Mouse (Mus musculus): ENCODE results near the gene Chsy1.

Chsy1 gene

DNA sequence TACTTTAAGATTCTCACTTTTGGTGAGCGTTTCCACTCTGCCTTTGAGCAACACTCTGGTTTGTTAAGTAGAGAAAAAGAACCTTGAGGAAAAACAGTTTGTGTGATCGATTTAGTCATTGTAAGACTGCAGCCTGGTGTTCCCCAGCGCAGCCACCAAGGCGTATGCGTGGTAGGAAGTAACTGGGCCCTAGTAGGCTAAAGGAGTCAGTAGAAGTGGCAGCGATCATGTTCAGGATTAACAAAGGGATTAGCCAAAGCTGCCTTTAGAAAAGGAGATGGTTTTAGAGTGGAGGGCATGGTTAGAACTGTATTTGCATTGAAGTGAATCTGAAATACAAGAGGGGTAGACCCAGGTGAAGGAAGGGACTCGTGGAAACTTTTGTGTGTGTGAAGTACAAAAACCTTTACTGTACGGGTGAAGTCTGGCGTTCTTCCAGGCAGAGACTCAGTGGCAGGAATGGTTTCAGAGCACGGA is 1.4 kb downstream of the Chsy1 start:
- DNase-seq = no peak

DNA sequence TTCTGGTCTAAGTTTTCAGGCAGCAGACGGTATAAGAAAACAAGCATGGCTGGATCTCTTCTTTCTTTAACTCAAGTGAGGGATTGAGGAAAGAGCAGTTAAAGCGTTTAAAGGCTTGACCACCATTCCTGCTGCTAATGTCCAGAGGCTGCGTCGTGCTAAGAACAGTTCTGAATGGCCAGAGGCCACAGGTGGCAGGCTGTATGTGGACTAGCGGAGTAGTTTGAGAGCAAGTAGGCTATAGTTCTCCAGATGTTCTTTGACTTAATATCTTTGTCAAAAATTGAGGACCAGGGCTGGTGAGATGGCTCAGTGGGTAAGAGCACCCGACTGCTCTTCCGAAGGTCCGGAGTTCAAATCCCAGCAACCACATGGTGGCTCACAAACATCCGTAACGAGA is 1.9 kb downstream of the Chsy1 start:
- DNase-seq = no peak

- DNase-seq = no peak
These were observed 4.2 kb downstream of the Chsy1 start for GRCm38 (mm10) chr7:66113561-66113960.

GRCm38 (mm10) chr7:66115821-66116343 is 6.6 kb downstream of the Chsy1 start:
- no peak for DNase-seq

DNA sequence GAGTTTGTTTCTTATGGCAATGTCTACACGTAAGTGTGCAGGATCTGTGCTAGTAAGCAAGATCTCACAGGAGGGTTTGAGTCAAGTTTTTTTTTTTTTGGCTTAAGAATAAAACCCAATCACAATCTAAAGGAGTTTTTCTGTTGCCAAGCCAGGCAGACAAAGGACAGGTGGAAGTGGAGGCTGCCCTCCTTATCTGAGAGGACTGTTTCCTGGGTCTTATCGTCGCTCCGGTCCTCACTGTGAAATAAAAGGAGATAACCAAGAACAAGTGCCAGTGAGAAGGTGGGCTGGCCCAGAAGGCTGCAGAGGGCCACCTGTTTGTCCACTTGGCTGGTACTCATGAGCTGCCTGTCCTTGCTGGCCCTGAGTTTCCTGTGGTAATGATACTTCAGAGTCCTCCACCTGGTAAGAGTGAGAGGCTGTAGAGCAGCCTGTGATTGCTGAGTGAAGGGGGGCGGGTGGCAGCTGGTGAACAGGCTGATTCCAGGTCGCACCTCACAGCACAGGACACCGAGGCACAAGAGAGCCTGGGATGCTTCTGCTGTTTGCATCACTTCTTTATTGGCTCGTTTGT is 7.7 kb downstream of the Chsy1 start:
- no peak for DNase-seq

- DNase-seq = no peak
These were observed 8.7 kb downstream of the Chsy1 start for GRCm38 (mm10) chr7:66118046-66118445.

GRCm38 (mm10) chr7:66118796-66119195 is 9.5 kb downstream of the Chsy1 start:
- DNase-seq = no peak

DNA sequence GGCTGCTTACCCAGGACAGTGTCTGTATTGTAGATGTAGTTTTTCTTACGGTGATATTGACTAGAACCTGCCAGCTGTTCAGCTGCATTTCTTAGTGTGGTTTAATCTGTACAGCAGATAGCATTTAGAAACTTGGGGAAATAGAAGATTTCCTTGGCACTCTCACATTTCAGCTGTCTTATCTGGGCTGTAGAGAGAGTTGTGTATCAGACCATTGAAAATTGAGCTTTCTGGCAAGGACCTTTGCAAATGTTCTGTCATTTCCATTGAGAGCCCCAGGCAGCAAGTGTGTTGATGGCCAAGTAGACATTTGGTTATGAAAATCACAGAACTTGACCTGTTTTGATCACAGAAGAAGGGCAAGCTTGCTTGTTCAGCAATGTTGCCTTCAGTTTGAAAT is 10.8 kb downstream of the Chsy1 start:
- DNase-seq = peak; percentile 35

- no peak for DNase-seq
These were observed 11.5 kb downstream of the Chsy1 start for GRCm38 (mm10) chr7:66120702-66121396.

DNA sequence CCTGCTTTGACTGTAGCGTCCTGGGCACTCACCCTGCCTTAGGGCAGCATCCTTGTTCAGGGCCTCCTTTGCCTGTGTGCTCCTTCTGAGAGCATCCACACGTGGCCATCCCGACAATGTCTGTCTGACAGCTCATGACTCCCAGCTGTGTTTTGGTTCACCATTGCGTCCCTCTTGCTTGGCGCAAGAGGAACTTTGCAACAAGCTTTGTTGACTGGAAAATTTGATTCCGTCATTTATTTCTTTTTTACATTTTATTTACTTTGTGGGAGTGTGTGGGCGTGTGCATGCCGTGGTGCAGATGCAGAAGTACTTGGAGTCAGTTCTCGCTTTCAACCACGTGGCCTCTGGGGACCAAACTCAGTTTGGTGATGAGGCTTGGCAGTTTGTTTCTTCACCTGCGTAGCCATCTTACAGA is 15.2 kb downstream of the Chsy1 start:
- DNase-seq = no peak

GRCm38 (mm10) chr7:66125368-66125767 is 16.1 kb downstream of the Chsy1 start:
- DNase-seq = no peak

- no peak for DNase-seq
These were observed 18.8 kb downstream of the Chsy1 start for GRCm38 (mm10) chr7:66127951-66128645.

GRCm38 (mm10) chr7:66128857-66129256 is 19.5 kb downstream of the Chsy1 start:
- DNase-seq = no peak

- DNase-seq = no peak
These were observed 21.0 kb downstream of the Chsy1 start for GRCm38 (mm10) chr7:66130296-66130695.

- no peak for DNase-seq
These were observed 22.6 kb downstream of the Chsy1 start for GRCm38 (mm10) chr7:66131776-66132421.

GRCm38 (mm10) chr7:66134154-66134553 is 24.8 kb downstream of the Chsy1 start:
- DNase-seq = no peak

- DNase-seq = no peak
These were observed 26.3 kb downstream of the Chsy1 start for GRCm38 (mm10) chr7:66135644-66136043.

- no peak for DNase-seq
These were observed 26.9 kb downstream of the Chsy1 start for GRCm38 (mm10) chr7:66136187-66136586.

GRCm38 (mm10) chr7:66137309-66137708 is 28.0 kb downstream of the Chsy1 start:
- DNase-seq = no peak

DNA sequence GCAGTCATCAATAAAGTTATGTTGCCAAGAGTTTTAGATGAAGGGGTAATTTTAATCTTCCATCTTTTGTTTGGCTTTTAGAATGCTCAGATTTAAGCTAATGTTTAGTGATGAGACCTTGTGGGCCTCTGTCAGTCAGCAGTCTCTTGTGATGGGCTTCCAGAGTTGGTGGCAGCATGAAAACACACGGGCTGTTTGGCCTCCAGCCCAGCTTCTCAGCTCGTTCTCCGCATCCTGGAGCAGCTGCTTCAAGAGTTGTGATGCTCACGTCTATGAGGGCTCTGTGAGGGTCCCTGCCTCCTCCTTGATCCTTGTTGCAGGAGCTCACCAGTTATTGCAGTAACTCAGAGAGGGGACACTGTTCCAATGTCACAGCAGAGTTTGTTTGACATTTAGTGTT is 29.0 kb downstream of the Chsy1 start:
- no peak for DNase-seq

- DNase-seq = no peak
These were observed 29.6 kb downstream of the Chsy1 start for GRCm38 (mm10) chr7:66138878-66139277.

- no peak for DNase-seq
These were observed 30.8 kb downstream of the Chsy1 start for GRCm38 (mm10) chr7:66140095-66140494.

- DNase-seq = no peak
These were observed 31.7 kb downstream of the Chsy1 start for GRCm38 (mm10) chr7:66140923-66141570.

All from cerebellum, adult 11 months (tissue).